Mouse (Mus musculus) embryonic facial prominence, embryonic 13.5 days (tissue): ENCODE data around the gene Lrch2. TPM values are rescaled to one million over a fixed set of nuclear protein-coding genes. Genes with fewer than 3 reads are reported as not detected.

Experiments used
- ATAC-seq: fragments of 200-750 bp; cut with Nextera tagmentation; 2 replicates; pipeline ENCODE4 v1.8.0; 2017; ENCODE audit warnings: low read depth; ENCODE audit not compliant: insufficient number of reproducible peaks, insufficient read depth, low FRiP score, low TSS enrichment
- H3K27ac ChIP-seq: fragments of 300-500 bp; sonication (generic); 2 replicates; pipeline ENCODE4 v1.5.1; 2015; ENCODE audit warnings: moderate library complexity, mild to moderate bottlenecking, inconsistent platforms
- H3K27me3 ChIP-seq: fragments of 300-500 bp; sonication (generic); 2 replicates; pipeline ENCODE4 v1.6.1; 2015; ENCODE audit warnings: mild to moderate bottlenecking, inconsistent platforms
- H3K36me3 ChIP-seq: fragments of 300-500 bp; sonication (generic); 2 replicates; pipeline ENCODE4 v1.6.1; 2015; ENCODE audit warnings: mild to moderate bottlenecking, inconsistent platforms
- H3K4me1 ChIP-seq: fragments of 300-500 bp; sonication (generic); 2 replicates; pipeline ENCODE4 v1.6.1; 2015; ENCODE audit warnings: inconsistent platforms
- H3K4me2 ChIP-seq: fragments of 300-500 bp; sonication (generic); 2 replicates; pipeline ENCODE4 v1.6.1; 2015; ENCODE audit warnings: moderate library complexity, mild to moderate bottlenecking, inconsistent platforms
- H3K4me3 ChIP-seq: fragments of 300-500 bp; sonication (generic); 2 replicates; pipeline ENCODE4 v1.5.1; 2015; ENCODE audit warnings: mild to moderate bottlenecking, inconsistent platforms
- H3K9ac ChIP-seq: fragments of 300-500 bp; sonication (generic); 2 replicates; pipeline ENCODE4 v1.6.1; 2015; ENCODE audit warnings: mild to moderate bottlenecking, inconsistent platforms
- H3K9me3 ChIP-seq: fragments of 300-500 bp; sonication (generic); 2 replicates; pipeline ENCODE4 v1.6.1; 2016; ENCODE audit warnings: inconsistent platforms
- WGBS: fragments of 180-500 bp; shearing (Covaris S2); methylation state at CpG from one replicate; pipeline ENCODE4 v1.1.7; 2015; ENCODE audit warnings: mixed read lengths; 5-methylcytosine and 5-hydroxymethylcytosine counted together
- polyA plus RNA-seq: library from polyadenylated mRNA; unstranded; fragments of >200 nt; fragmentation: Nextera tagmentation; extraction: Ambion mirVana; gene quantifications from 2 replicates; pipeline ENCODE4 v1.2.1, GENCODE M21; 2015

Gene Lrch2
- polyA plus RNA-seq, 1 experiment from 2014 or later = 6.8 TPM

DNA sequence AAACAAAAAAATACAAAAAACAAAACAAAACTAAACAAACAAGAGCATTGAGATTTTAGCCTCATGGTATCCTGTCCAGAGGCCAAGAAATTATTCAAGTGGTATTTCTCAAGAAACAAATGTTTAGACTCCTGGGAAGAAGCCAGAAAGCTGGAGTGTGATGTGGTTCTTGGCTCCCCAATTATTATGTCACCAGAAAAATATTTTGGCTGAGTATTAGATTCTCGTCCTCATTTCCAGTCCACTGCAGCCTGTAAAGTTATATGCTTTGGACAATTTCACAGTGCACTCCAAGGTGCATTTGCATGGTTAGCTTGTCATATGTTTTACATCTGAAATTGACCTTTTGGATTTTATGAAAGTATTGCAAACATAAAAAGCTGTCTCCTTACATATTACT, 124.1 kb downstream of the Lrch2 start:
- Histone ChIP-seq H3K36me3 (no peaks in the 10 kb centered on the region), H3K9me3 (no peaks in the 10 kb centered on the region), H3K4me3 (no peak overlapping the region), H3K9ac (no peak overlapping the region), H3K4me2 (no peak overlapping the region), H3K27ac (no peak overlapping the region), H3K27me3 (no peaks in the 10 kb centered on the region), H3K4me1 (no peaks in the 10 kb centered on the region)
- no peak for ATAC-seq
- 39% methylated on average over 1 of the region's 1 CpGs for WGBS

DNA sequence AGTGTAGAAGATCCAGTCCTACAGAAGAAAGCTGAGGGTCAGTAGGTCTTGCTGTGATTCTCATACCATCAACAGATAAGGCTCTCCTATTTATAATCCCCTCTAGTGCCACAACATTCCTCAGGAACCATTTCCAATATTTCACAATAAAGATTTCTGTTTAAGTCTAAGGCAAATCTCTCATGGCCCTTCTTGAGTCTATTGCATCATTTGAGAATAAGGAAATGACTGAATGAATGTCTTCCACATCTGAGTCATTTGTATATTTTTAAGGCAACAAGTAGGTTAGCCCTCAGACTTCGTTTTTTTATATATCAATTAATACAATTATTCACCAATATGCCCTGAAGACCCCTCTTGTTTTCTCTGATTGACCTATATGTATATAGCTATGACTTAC, 124.8 kb downstream of the Lrch2 start, which contains the start of gene Il13ra2:
Il13ra2 (minus strand) TSS at position 64 of the 400 bp plus-strand sequence.
- no peaks in the 10 kb centered on the region for H3K4me1 ChIP-seq
- no peaks in the 10 kb centered on the region for H3K36me3 ChIP-seq
- WGBS = 52% methylated on average over 1 of the region's 1 CpGs
- H3K4me2 ChIP-seq = no peak within 1 kb of the TSS
- H3K27me3 ChIP-seq = no peaks in the 10 kb centered on the region
- ATAC-seq = no peak
- no peak within 1 kb of the TSS for H3K9ac ChIP-seq
- no peak within 1 kb of the TSS for H3K4me3 ChIP-seq
- H3K9me3 ChIP-seq = no peaks in the 10 kb centered on the region
- no peak within 1 kb of the TSS for H3K27ac ChIP-seq

Other genes with a start within 250 kb of the Lrch2 start
- not detected in 2 replicates for gene Il13ra2, start 124.9 kb downstream of the Lrch2 start, polyA plus RNA-seq
- gene Vmn1r239-ps, start 100.4 kb downstream of the Lrch2 start, polyA plus RNA-seq = not detected in 2 replicates
- not detected in 2 replicates for gene Gm15128, start 211.9 kb upstream of the Lrch2 start, polyA plus RNA-seq